In genomic region chr2:156716683-156717082, GRCm38 (mm10) we compare ENCODE assay signal across 13 mouse cellular contexts. TPM values are rescaled to one million over a fixed set of nuclear protein-coding genes. Genes with fewer than 3 reads are reported as not detected.
DNase-seq lines count a peak whose midpoint lies in the region; ATAC-seq and TF ChIP-seq lines count a peak whose summit lies in the region.
"Had no signal": no experiment of that assay in that cellular context is flagged by ENCODE, and none has a peak within 500 bp of the region (broad histone marks: within the 10 kb centered on the region; RNA-seq: fewer than 3 reads in every experiment).

No protein-coding gene starts in this region.

- TF ChIP-seq EP300 in heart, adult 2 months (IDR thresholded peaks at IDR 0.05; ENCODE audit: insufficient read depth, low read depth, low read length), result no peak

- no peaks in the 10 kb centered on the region for H3K27me3 ChIP-seq in heart, adult 2 months (ENCODE audit: control insufficient read depth, insufficient read depth, low read length)
- no peaks in the 10 kb centered on the region for H3K27me3 ChIP-seq in hindbrain, embryonic 15.5 days
- no peaks in the 10 kb centered on the region for H3K27me3 ChIP-seq in hindbrain, embryonic 14.5 days (ENCODE audit: control insufficient read depth, insufficient read depth, low read length)
- no peaks in the 10 kb centered on the region for H3K27me3 ChIP-seq in midbrain, embryonic 16.5 days (ENCODE audit: control insufficient read depth, insufficient read depth, low read depth, low read length)
- H3K27me3 ChIP-seq in midbrain, embryonic 13.5 days, result no peaks in the 10 kb centered on the region
- H3K27me3 ChIP-seq: kidney, embryonic 15.5 days had no signal

- ATAC-seq in hindbrain, embryonic 15.5 days (ENCODE audit: low FRiP score, low read depth), result no peak
- no peak for ATAC-seq in hindbrain, embryonic 14.5 days (ENCODE audit: low FRiP score)
- ATAC-seq in midbrain, embryonic 16.5 days, result no peak
- ATAC-seq in midbrain, embryonic 13.5 days, result no peak
- ATAC-seq: liver, postnatal 0 days had no signal

- intact Hi-C loops in heart, adult 2 months (cut with DNase I), result loop anchor here (5.0 kb wide), 1 partner anchor 169 kb away; the partner anchor contains the start of gene Aar2

- H3K9me3 ChIP-seq in hindbrain, embryonic 15.5 days, result no peaks in the 10 kb centered on the region
- H3K9me3 ChIP-seq in hindbrain, embryonic 14.5 days (ENCODE audit: control insufficient read depth, low read length), result no peaks in the 10 kb centered on the region
- no peaks in the 10 kb centered on the region for H3K9me3 ChIP-seq in midbrain, embryonic 16.5 days (replicated peaks; ENCODE audit: control insufficient read depth, low read length, poor library complexity, severe bottlenecking)
- no peaks in the 10 kb centered on the region for H3K9me3 ChIP-seq in midbrain, embryonic 13.5 days
- H3K9me3 ChIP-seq: G1E; kidney, embryonic 15.5 days had no signal

- no peak for TF ChIP-seq POLR2A in heart, adult 2 months (IDR thresholded peaks at IDR 0.05; ENCODE audit: insufficient read depth, low read depth, low read length)
- no peak for TF ChIP-seq POLR2A in olfactory bulb, adult 2 months (IDR thresholded peaks at IDR 0.05; ENCODE audit: insufficient read depth, low read depth, low read length)

- peaks cover 19% of the 10 kb centered on the region for H3K4me1 ChIP-seq in heart, adult 2 months (ENCODE audit: control insufficient read depth, insufficient read depth, low read length)
- peaks cover 34% of the 10 kb centered on the region for H3K4me1 ChIP-seq in hindbrain, embryonic 15.5 days (replicated peaks)
- H3K4me1 ChIP-seq in hindbrain, embryonic 14.5 days (replicated peaks; ENCODE audit: control insufficient read depth, insufficient read depth, low read length), result peaks cover 19% of the 10 kb centered on the region
- peaks cover 29% of the 10 kb centered on the region for H3K4me1 ChIP-seq in midbrain, embryonic 16.5 days (ENCODE audit: control insufficient read depth, insufficient read depth, low read length)
- H3K4me1 ChIP-seq in midbrain, embryonic 13.5 days (replicated peaks), result peaks cover 32% of the 10 kb centered on the region
- peaks cover 35% of the 10 kb centered on the region for H3K4me1 ChIP-seq in olfactory bulb, adult 2 months (ENCODE audit: control insufficient read depth, insufficient read depth, low read length)

- 0 out of 2 replicates have a peak overlapping the region, but pooled peaks have one; percentile 10 for H3K4me2 ChIP-seq in hindbrain, embryonic 15.5 days
- no peak overlapping the region for H3K4me2 ChIP-seq in hindbrain, embryonic 14.5 days (replicated peaks)
- H3K4me2 ChIP-seq in midbrain, embryonic 16.5 days (ENCODE audit: low read length), result 0 out of 2 replicates have a peak overlapping the region, but pooled peaks have one; percentile 4
- H3K4me2 ChIP-seq in midbrain, embryonic 13.5 days (replicated peaks), result no peak overlapping the region

- peak; percentile 93 for DNase-seq in heart, adult 11 months
- DNase-seq in heart, adult 2 months, result no peak
- no peak for DNase-seq in hindbrain, embryonic 14.5 days (ENCODE audit: low spot score)
- DNase-seq in spleen, postnatal 36 days (ENCODE audit: low spot score in 2 of 2), result no peak
- DNase-seq: liver, postnatal 0 days; spleen, adult 18-20 months had no signal

- H3K79me2 ChIP-seq in heart, adult 2 months (replicated peaks; ENCODE audit: control insufficient read depth, insufficient read depth, low read length), result no peaks in the 10 kb centered on the region

- H3K9ac ChIP-seq in heart, adult 2 months (ENCODE audit: low read depth, low read length), result no peak overlapping the region
- H3K9ac ChIP-seq in hindbrain, embryonic 15.5 days, result no peak overlapping the region
- H3K9ac ChIP-seq in hindbrain, embryonic 14.5 days, result no peak overlapping the region
- no peak overlapping the region; the same call in 1 of the 2 replicates for H3K9ac ChIP-seq in midbrain, embryonic 16.5 days (ENCODE audit: low read depth, low read length)
- H3K9ac ChIP-seq in midbrain, embryonic 13.5 days (replicated peaks), result no peak overlapping the region
- H3K9ac ChIP-seq: kidney, embryonic 15.5 days; liver, postnatal 0 days had no signal

- H3K27ac ChIP-seq in heart, adult 2 months, result no peak overlapping the region
- no peak overlapping the region for H3K27ac ChIP-seq in hindbrain, embryonic 15.5 days (replicated peaks)
- H3K27ac ChIP-seq in hindbrain, embryonic 14.5 days, result no peak overlapping the region
- H3K27ac ChIP-seq in midbrain, embryonic 16.5 days (ENCODE audit: low read length), result no peak overlapping the region; the same call in 1 of the 2 replicates
- no peak overlapping the region for H3K27ac ChIP-seq in midbrain, embryonic 13.5 days
- peak overlapping the region; percentile 14 for H3K27ac ChIP-seq in olfactory bulb, adult 2 months (ENCODE audit: insufficient read depth, low read depth, low read length)

- TF ChIP-seq CTCF in heart, adult 2 months (IDR thresholded peaks at IDR 0.05), result no peak
- no peak for TF ChIP-seq CTCF in olfactory bulb, adult 2 months (IDR thresholded peaks at IDR 0.05; ENCODE audit: insufficient read depth, low read depth, low read length)

- 57% methylated on average over 6 of the region's 6 CpGs for WGBS in heart, adult 2 months
- 77% methylated on average over 6 of the region's 6 CpGs for WGBS in hindbrain, embryonic 15.5 days
- WGBS in hindbrain, embryonic 14.5 days, result 74% methylated on average over 6 of the region's 6 CpGs
- 73% methylated on average over 6 of the region's 6 CpGs for WGBS in midbrain, embryonic 16.5 days
- WGBS in midbrain, embryonic 13.5 days, result 80% methylated on average over 6 of the region's 6 CpGs
- WGBS in olfactory bulb, adult 2 months, result 53% methylated on average over 6 of the region's 6 CpGs

- H3K36me3 ChIP-seq in heart, adult 2 months (ENCODE audit: control insufficient read depth, insufficient read depth, low read length), result no peaks in the 10 kb centered on the region
- H3K36me3 ChIP-seq in hindbrain, embryonic 15.5 days, result no peaks in the 10 kb centered on the region
- 0 out of 2 replicates have a peak, but pooled peaks cover 11% of the 10 kb centered on the region for H3K36me3 ChIP-seq in hindbrain, embryonic 14.5 days (replicated peaks; ENCODE audit: control insufficient read depth, insufficient read depth)
- H3K36me3 ChIP-seq in midbrain, embryonic 16.5 days (ENCODE audit: control insufficient read depth, insufficient read depth, low read length), result no peaks in the 10 kb centered on the region; the same call in 1 of the 2 replicates
- H3K36me3 ChIP-seq in midbrain, embryonic 13.5 days, result 0 out of 2 replicates have a peak, but pooled peaks cover 5% of the 10 kb centered on the region
- H3K36me3 ChIP-seq: kidney, embryonic 15.5 days had no signal

- no peak overlapping the region for H3K4me3 ChIP-seq in heart, adult 2 months
- no peak overlapping the region for H3K4me3 ChIP-seq in hindbrain, embryonic 15.5 days
- H3K4me3 ChIP-seq in hindbrain, embryonic 14.5 days (replicated peaks; ENCODE audit: low read length), result no peak overlapping the region
- no peak overlapping the region for H3K4me3 ChIP-seq in midbrain, embryonic 16.5 days (ENCODE audit: low read depth, low read length)
- no peak overlapping the region for H3K4me3 ChIP-seq in midbrain, embryonic 13.5 days (replicated peaks)
- H3K4me3 ChIP-seq in olfactory bulb, adult 2 months (ENCODE audit: insufficient read depth, low read depth, low read length), result no peak overlapping the region

RNA-seq across cellular contexts. Expression of gene Myl9, which starts 58.5 kb away (rescaled TPM):
- total RNA-seq in heart, adult 2 months (2021), result 100 to 1,000 TPM in 1 of 2 experiments, 10 to 100 TPM in 1; 86.6 to 107 TPM
- 176 and 204 TPM in 2 replicates for polyA plus RNA-seq in heart, adult 2 months (2012; rRNA removed)
- polyA plus RNA-seq in hindbrain, embryonic 15.5 days (2015; fragmentation: Nextera tagmentation; extraction: Ambion mirVana), result 42.4 and 44.8 TPM in 2 replicates
- polyA plus RNA-seq in hindbrain, embryonic 14.5 days (2014; fragmentation: Nextera tagmentation; extraction: Ambion mirVana), result 41.4 and 47.1 TPM in 2 replicates
- polyA plus RNA-seq in midbrain, embryonic 16.5 days (2015; fragmentation: Nextera tagmentation; extraction: Ambion mirVana), result 33.7 and 38.8 TPM in 2 replicates
- 33.0 and 37.4 TPM in 2 replicates for polyA plus RNA-seq in midbrain, embryonic 13.5 days (2015; fragmentation: Nextera tagmentation; extraction: Ambion mirVana)
- not detected in 2 replicates for polyA plus RNA-seq in olfactory bulb, adult 2 months (2012; ENCODE audit: insufficient read depth, insufficient read length, low replicate concordance, missing spikeins)
- total RNA-seq: megakaryocyte-erythroid progenitor cell, adult 5-6 weeks had no signal

Comparison
In these comparisons a context has a peak if more than half of its experiments do, and no peak if none do; other contexts are left out.
1. H3K4me2 ChIP-seq: peak in hindbrain, embryonic 15.5 days (single experiment) and midbrain, embryonic 16.5 days (single experiment); none in hindbrain, embryonic 14.5 days (single experiment) and midbrain, embryonic 13.5 days (single experiment).